Mouse (Mus musculus): ENCODE results near the gene Pard3b. TPM values are rescaled to one million over a fixed set of nuclear protein-coding genes. Genes with fewer than 3 reads are reported as not detected.

The Pard3b gene
- polyA plus RNA-seq, 1 experiment = 5.6 TPM

DNA sequence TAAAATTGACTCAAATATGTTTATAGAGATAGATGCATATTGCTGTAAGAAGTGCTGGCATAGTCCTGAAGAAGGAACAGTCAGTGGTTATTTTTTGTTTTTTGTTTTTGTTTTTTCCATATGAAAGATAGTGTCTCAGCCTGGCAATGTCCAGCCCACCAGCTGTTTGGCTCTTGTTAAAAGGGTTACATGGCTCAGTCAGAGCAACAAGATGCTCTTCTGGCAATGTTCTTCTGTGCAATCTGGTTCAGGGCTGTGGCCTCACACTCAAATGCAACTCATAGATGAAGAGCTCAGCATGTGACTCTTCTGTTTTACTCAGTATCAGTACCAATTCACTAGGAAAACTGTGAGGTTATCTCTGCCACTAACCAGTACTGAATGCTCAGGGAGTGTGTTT lies 104.2 kb downstream of the Pard3b start:
- no peaks in the 10 kb centered on the region for H3K27me3 ChIP-seq (replicated peaks)
- no peak for TF ChIP-seq FLI1 (IDR thresholded peaks at IDR 0.05; ENCODE audit: low read length)
- no peak for TF ChIP-seq GATA1 (IDR thresholded peaks at IDR 0.05; ENCODE audit: borderline replicate concordance, low read length)
- H3K36me3 ChIP-seq (replicated peaks; ENCODE audit: low read length) = no peaks in the 10 kb centered on the region
- H3K9me3 ChIP-seq = 0 out of 2 replicates have a peak, but pooled peaks cover 4% of the 10 kb centered on the region
- H3K4me3 ChIP-seq (replicated peaks) = no peak overlapping the region
- peaks cover 19% of the 10 kb centered on the region for H3K4me1 ChIP-seq

DNA sequence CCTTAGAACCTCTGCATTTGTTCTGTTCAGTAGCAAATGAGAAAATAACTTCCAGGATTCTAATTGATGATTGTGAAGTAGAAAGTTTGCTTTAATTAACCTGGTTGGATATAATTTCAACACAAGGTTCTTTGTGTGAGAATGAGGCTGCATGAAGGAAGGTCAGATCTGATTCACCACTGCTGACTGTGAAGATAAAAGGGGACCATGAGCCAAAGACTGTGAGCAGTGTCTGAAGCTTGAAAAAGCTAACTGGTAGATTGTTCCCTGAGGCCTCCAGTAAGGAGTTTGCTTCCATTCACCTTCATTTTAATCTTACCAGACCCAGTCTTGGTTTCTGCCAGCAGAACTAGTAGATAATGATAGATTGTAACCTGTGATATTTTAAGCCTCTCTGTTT lies 108.9 kb downstream of the Pard3b start:
- H3K36me3 ChIP-seq (replicated peaks; ENCODE audit: low read length) = peaks cover 2% of the 10 kb centered on the region
- H3K9me3 ChIP-seq = no peaks in the 10 kb centered on the region
- TF ChIP-seq GATA1 (IDR thresholded peaks at IDR 0.05; ENCODE audit: borderline replicate concordance, low read length) = no peak
- no peak for TF ChIP-seq FLI1 (IDR thresholded peaks at IDR 0.05; ENCODE audit: low read length)
- H3K4me1 ChIP-seq = peaks cover 18% of the 10 kb centered on the region
- no peaks in the 10 kb centered on the region for H3K27me3 ChIP-seq (replicated peaks)
- H3K4me3 ChIP-seq (replicated peaks) = no peak overlapping the region

DNA sequence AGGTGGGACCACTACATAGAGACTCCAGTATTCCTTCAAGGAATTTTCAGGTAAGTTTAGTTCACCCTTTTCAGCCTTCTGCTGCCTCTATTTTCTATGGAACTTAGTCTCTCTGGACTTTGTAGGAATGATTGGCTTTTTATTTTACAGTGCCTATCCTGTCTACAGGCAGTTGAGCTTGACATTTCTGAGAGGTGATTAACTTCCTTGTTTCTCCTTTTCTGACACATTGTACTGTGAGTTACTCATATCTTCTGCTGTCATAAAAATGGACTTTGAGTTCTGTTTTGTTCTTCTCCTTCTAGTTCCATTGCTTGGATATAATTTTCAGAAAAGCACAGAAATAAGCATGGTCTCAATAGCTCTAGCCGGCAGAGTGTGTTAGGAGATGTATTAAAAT lies 112.4 kb downstream of the Pard3b start:
- TF ChIP-seq GATA1 (IDR thresholded peaks at IDR 0.05; ENCODE audit: borderline replicate concordance, low read length) = no peak
- TF ChIP-seq FLI1 (IDR thresholded peaks at IDR 0.05; ENCODE audit: low read length) = no peak
- Histone ChIP-seq H3K4me3 (replicated peaks) (no peak overlapping the region), H3K36me3 (replicated peaks; ENCODE audit: low read length) (peaks cover 2% of the 10 kb centered on the region), H3K4me1 (peaks cover 19% of the 10 kb centered on the region), H3K27me3 (replicated peaks) (no peaks in the 10 kb centered on the region), H3K9me3 (peaks cover 8% of the 10 kb centered on the region)

DNA sequence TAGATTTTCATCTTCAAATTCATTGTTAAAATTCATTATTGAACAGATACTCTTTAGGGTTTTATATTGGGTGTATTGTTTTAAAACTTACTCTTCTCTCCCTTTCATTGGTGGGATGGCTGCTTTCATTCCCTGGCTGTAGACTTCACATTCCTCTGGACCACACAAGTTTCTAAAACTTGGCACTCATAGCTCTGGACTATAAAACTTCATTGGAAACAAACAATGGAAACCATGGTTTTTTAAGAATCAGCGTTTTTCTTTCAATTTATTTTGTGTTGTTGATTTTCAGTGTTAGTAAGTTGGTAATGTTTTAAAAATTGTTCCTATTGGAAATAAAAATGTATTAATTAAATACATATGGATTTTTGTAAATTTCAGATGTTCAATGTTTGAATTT lies 118.1 kb downstream of the Pard3b start:
- no peak overlapping the region for H3K4me3 ChIP-seq (replicated peaks)

DNA sequence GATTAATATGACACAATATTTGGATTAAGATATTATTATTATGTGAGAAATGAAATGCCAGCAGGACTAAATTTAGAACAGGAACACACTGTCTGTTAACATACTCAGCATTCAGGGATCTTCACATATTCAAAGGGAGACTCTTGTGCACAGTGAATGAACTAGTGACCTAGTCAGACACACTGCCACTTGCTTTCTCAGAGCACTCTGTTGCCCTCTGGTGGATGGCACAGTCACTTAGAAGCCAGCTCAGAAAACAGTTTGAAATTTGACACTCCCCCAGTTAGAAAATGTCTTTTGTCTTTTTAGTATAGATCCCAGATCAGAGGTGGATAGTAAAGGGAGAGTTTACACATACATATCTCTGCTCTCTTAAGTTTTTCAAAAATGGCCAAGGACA lies 132.6 kb downstream of the Pard3b start:
- Histone ChIP-seq H3K36me3 (replicated peaks; ENCODE audit: low read length) (peaks cover 14% of the 10 kb centered on the region), H3K27me3 (replicated peaks) (no peaks in the 10 kb centered on the region)
- TF ChIP-seq FLI1 (IDR thresholded peaks at IDR 0.05; ENCODE audit: low read length) = no peak
- TF ChIP-seq GATA1 (IDR thresholded peaks at IDR 0.05; ENCODE audit: borderline replicate concordance, low read length) = no peak

More for the DNA sequence above, 118.1 kb downstream of the Pard3b start:
- TF ChIP-seq FLI1 (IDR thresholded peaks at IDR 0.05; ENCODE audit: low read length) (no peak), GATA1 (IDR thresholded peaks at IDR 0.05; ENCODE audit: borderline replicate concordance, low read length) (no peak)
- Histone ChIP-seq H3K27me3 (replicated peaks) (no peaks in the 10 kb centered on the region), H3K4me1 (peaks cover 6% of the 10 kb centered on the region; the same call in 1 of the 2 replicates), H3K9me3 (peaks cover 8% of the 10 kb centered on the region), H3K36me3 (replicated peaks; ENCODE audit: low read length) (peaks cover 2% of the 10 kb centered on the region)

DNA sequence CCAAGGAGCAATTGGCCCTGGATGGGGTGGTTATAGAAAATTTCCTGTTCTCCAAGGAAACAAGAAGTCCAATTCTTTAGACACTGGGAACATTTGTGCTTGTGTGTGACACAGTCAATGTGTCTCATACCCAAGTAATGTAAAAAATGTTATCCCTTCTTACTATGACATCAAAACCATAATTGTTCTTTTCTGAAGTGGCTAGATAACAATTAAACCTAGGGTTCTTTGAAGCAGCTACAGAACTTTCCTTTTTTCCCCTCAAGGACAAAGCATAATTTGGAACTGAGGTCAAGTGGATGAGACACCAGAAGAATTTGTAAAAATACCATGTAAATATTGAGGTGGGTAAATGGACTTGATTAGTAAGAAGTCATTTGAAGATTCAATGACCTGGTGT lies 140.1 kb downstream of the Pard3b start:
- no peak overlapping the region for H3K4me3 ChIP-seq (replicated peaks)
- no peaks in the 10 kb centered on the region for H3K27me3 ChIP-seq (replicated peaks)
- TF ChIP-seq FLI1 (IDR thresholded peaks at IDR 0.05; ENCODE audit: low read length) (no peak), GATA1 (IDR thresholded peaks at IDR 0.05; ENCODE audit: borderline replicate concordance, low read length) (no peak)
- H3K9me3 ChIP-seq = no peaks in the 10 kb centered on the region
- H3K4me1 ChIP-seq = peaks cover 19% of the 10 kb centered on the region
- H3K36me3 ChIP-seq (replicated peaks; ENCODE audit: low read length) = no peaks in the 10 kb centered on the region

More for the DNA sequence above, 132.6 kb downstream of the Pard3b start:
- Histone ChIP-seq H3K4me3 (replicated peaks) (no peak overlapping the region), H3K9me3 (no peaks in the 10 kb centered on the region), H3K4me1 (peaks cover 33% of the 10 kb centered on the region)

DNA sequence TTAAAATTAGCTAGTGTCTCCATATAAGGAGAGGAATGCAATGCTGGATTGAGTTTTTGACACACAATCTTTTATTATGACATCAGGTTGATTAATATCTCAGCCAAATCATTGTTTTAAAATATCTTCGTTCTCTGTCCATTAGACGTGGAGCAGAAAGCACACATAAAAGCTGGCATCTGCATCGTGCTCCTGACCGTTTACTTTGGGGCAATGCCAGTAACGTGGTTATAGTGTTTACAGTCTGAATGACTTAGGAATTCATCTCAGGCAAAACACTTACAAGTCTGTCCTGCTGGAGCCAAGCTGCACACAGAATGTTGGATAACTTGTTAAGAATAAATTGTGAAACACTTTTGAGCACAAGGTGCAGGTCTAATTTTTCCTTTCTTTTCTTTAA lies 141.3 kb downstream of the Pard3b start:
- H3K36me3 ChIP-seq (replicated peaks; ENCODE audit: low read length) = no peaks in the 10 kb centered on the region

DNA sequence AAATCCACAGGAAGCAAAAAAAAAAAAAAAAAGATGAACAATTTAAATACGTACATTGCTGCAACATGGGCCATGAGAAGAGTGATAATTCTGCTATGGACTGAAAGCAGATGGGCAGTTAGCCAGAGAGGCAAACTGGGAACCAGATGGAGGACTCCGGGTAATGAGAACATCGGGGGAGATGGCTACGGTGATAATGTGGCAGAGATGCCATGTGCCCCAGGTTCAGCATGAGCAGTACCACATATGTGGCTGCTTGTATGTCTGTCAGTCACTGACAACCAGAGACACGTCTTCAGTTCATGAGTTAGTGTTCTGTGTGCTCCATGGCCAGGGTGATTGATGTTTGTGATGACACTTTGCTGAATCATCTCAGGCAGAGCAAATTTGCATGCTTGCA lies 157.7 kb downstream of the Pard3b start:
- H3K36me3 ChIP-seq (replicated peaks; ENCODE audit: low read length) = no peaks in the 10 kb centered on the region
- no peaks in the 10 kb centered on the region for H3K27me3 ChIP-seq (replicated peaks)
- TF ChIP-seq FLI1 (IDR thresholded peaks at IDR 0.05; ENCODE audit: low read length) (no peak), GATA1 (IDR thresholded peaks at IDR 0.05; ENCODE audit: borderline replicate concordance, low read length) (no peak)
- H3K9me3 ChIP-seq = peaks cover under 1% of the 10 kb centered on the region; the same call in 1 of the 2 replicates
- H3K4me1 ChIP-seq = peaks cover 9% of the 10 kb centered on the region
- peak overlapping the region; percentile 40 for H3K4me3 ChIP-seq (replicated peaks)

More for the DNA sequence above, 141.3 kb downstream of the Pard3b start:
- H3K9me3 ChIP-seq = no peaks in the 10 kb centered on the region
- peaks cover 19% of the 10 kb centered on the region for H3K4me1 ChIP-seq
- H3K4me3 ChIP-seq (replicated peaks) = no peak overlapping the region
- no peak for TF ChIP-seq FLI1 (IDR thresholded peaks at IDR 0.05; ENCODE audit: low read length)
- TF ChIP-seq GATA1 (IDR thresholded peaks at IDR 0.05; ENCODE audit: borderline replicate concordance, low read length) = no peak
- H3K27me3 ChIP-seq (replicated peaks) = no peaks in the 10 kb centered on the region

DNA sequence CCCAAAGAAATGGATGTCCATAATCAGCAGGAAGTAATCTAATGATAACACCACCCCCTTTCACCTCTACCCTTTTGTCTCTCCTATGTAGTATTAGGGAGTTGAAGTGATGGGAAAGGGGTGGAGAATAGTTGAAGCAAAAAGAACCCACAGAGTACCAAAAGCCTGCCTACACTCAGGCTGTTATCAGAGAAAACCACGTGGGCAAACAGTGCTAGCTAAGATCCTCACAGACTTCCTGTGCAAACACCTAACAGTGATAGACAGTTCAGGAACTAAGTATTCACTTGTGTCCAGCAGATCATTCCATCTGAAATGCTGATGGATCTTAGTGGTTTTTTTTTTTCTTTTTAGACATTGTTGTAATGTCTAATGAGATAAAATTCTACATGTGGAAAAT lies 181.6 kb downstream of the Pard3b start:
- no peak overlapping the region for H3K4me3 ChIP-seq (replicated peaks)
- no peak for TF ChIP-seq GATA1 (IDR thresholded peaks at IDR 0.05; ENCODE audit: borderline replicate concordance, low read length)
- no peak for TF ChIP-seq FLI1 (IDR thresholded peaks at IDR 0.05; ENCODE audit: low read length)
- H3K36me3 ChIP-seq (replicated peaks; ENCODE audit: low read length) = no peaks in the 10 kb centered on the region
- peaks cover 6% of the 10 kb centered on the region for H3K4me1 ChIP-seq
- no peaks in the 10 kb centered on the region for H3K9me3 ChIP-seq
- H3K27me3 ChIP-seq (replicated peaks) = no peaks in the 10 kb centered on the region

DNA sequence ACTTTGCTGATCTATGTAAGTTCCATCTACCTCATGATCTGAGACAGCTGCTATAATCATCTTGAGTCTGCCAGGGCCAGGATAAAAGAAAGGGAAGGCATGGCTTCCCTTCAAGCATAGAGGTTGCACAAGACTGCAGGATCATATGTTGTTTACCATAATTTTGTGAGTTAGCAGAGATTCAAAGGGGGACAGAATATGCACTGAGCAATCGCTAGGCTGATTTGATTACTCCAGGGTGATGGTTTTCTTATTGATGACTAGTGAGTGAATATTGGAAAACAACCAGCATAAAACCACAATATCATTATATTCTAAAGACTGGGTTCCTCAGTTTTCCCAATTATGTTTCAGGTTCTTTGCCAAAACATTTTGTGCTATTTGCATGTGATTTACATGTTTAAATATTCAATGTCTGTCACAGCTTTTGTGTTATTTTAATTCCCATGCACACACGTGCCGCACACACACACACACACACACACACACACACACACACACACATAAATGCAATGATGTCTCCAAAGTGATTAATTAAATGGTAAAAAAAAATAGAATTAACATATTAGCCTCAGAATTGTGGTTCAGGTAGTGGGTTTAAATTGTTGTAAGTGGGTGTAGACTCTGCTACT lies 187.1 kb downstream of the Pard3b start:
- Histone ChIP-seq H3K4me3 (replicated peaks) (no peak overlapping the region), H3K9me3 (no peaks in the 10 kb centered on the region), H3K36me3 (replicated peaks; ENCODE audit: low read length) (no peaks in the 10 kb centered on the region), H3K4me1 (no peaks in the 10 kb centered on the region), H3K27me3 (replicated peaks) (no peaks in the 10 kb centered on the region)
- TF ChIP-seq GATA1 (IDR thresholded peaks at IDR 0.05; ENCODE audit: borderline replicate concordance, low read length) = no peak
- no peak for TF ChIP-seq FLI1 (IDR thresholded peaks at IDR 0.05; ENCODE audit: low read length)

Measured in megakaryocyte, embryonic 14.5 days (primary cell).